Mouse (Mus musculus) embryonic facial prominence, embryonic 12.5 days (tissue): ENCODE data around the gene Habp2. TPM values are rescaled to one million over a fixed set of nuclear protein-coding genes. Genes with fewer than 3 reads are reported as not detected.

Experiments
- ATAC-seq: fragments of 200-750 bp; cut with Nextera tagmentation; 2 replicates; pipeline ENCODE4 v1.8.0; 2017; ENCODE audit not compliant: insufficient number of reproducible peaks, insufficient read depth, low FRiP score, low TSS enrichment
- H3K27ac ChIP-seq: fragments of 300-500 bp; sonication (generic); 2 replicates; pipeline ENCODE4 v1.5.1; 2016; ENCODE audit warnings: mild to moderate bottlenecking
- H3K27me3 ChIP-seq: fragments of 300-500 bp; sonication (generic); 2 replicates; pipeline ENCODE4 v1.6.1; 2016; ENCODE audit warnings: mild to moderate bottlenecking, moderate library complexity
- H3K36me3 ChIP-seq: fragments of 300-500 bp; sonication (generic); 2 replicates; pipeline ENCODE4 v1.6.1; 2016; ENCODE audit warnings: mild to moderate bottlenecking
- H3K4me1 ChIP-seq: fragments of 300-500 bp; sonication (generic); 2 replicates; pipeline ENCODE4 v1.6.1; 2016
- H3K4me2 ChIP-seq: fragments of 300-500 bp; sonication (generic); replicated peaks from 2 replicates; pipeline ENCODE4 v1.6.1; 2016; ENCODE audit warnings: mild to moderate bottlenecking, moderate library complexity
- H3K4me3 ChIP-seq: fragments of 300-500 bp; sonication (generic); 2 replicates; pipeline ENCODE4 v1.5.1; 2016; ENCODE audit warnings: mild to moderate bottlenecking
- H3K9ac ChIP-seq: fragments of 300-500 bp; sonication (generic); 2 replicates; pipeline ENCODE4 v1.6.1; 2016; ENCODE audit warnings: mild to moderate bottlenecking, moderate library complexity
- H3K9me3 ChIP-seq: fragments of 300-500 bp; sonication (generic); 2 replicates; pipeline ENCODE4 v1.6.1; 2016; ENCODE audit warnings: mild to moderate bottlenecking, moderate library complexity
- WGBS: fragments of 180-500 bp; shearing (Covaris S2); methylation state at CpG from one replicate; pipeline ENCODE4 v1.1.7; 2016; 5-methylcytosine and 5-hydroxymethylcytosine counted together
- polyA plus RNA-seq: library from polyadenylated mRNA; unstranded; fragments of >200 nt; fragmentation: Nextera tagmentation; extraction: Ambion mirVana; gene quantifications from 2 replicates; pipeline ENCODE4 v1.2.1, GENCODE M21; 2016

Gene Habp2
- polyA plus RNA-seq, 1 experiment from 2014 or later = not detected

GRCm38 (mm10) chr19:56272081-56272480 is 14.9 kb upstream of the Habp2 start:
- Histone ChIP-seq H3K27ac (no peak overlapping the region), H3K4me3 (no peak overlapping the region), H3K9me3 (no peaks in the 10 kb centered on the region), H3K9ac (no peak overlapping the region), H3K4me1 (no peaks in the 10 kb centered on the region), H3K27me3 (no peaks in the 10 kb centered on the region), H3K36me3 (no peaks in the 10 kb centered on the region), H3K4me2 (no peak overlapping the region)
- ATAC-seq = no peak
- WGBS = 82% methylated on average over 8 of the region's 8 CpGs

- Histone ChIP-seq H3K9me3 (no peaks in the 10 kb centered on the region), H3K4me1 (no peaks in the 10 kb centered on the region), H3K9ac (no peak overlapping the region), H3K4me2 (no peak overlapping the region), H3K36me3 (no peaks in the 10 kb centered on the region), H3K27ac (no peak overlapping the region), H3K4me3 (no peak overlapping the region), H3K27me3 (no peaks in the 10 kb centered on the region)
- 56% methylated on average over 3 of the region's 3 CpGs for WGBS
- ATAC-seq = no peak
Observed at GRCm38 (mm10) chr19:56277140-56277804, 9.7 kb upstream of the Habp2 start.

DNA sequence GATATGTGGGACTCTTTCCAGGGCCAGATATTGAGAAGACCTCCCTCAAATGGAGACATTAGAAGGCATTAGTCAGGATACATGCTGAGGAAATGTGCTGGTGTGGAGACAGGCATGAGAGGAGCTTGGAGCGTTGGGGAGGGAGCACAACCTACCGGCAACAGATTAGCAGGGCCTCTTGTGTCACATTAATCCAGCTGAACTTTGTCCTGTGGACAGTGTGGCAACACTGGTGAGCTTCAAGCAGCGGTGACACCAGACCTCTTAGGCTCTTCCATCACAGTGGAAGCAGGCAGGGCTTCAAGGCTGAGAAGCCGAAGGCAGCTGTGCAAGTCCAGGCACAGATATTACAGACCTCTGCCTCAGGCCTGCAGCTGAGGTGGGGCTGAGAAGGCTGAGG is 9.0 kb upstream of the Habp2 start:
- WGBS = 85% methylated on average over 4 of the region's 4 CpGs

DNA sequence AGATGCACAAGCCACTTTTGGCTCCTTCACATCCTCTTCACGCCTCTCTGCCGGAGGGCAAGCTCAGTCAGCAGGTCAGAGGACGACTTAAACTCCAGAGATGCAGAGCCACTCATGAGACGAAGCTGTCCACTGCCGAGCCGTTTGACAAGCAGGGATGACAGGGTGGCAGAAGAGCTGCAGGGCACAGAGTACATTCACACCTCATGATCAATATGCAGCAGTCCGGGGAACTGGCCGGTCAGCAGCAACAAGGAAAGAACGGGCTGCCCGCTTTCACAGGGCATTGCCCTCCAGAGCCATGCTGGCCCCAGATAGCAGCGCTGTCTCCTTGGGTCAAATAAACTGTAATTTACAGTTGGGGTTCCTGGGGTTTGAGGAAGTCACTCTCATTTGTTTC is 8.6 kb upstream of the Habp2 start:
- 79% methylated on average over 11 of the region's 11 CpGs for WGBS

More for the DNA sequence above, 9.0 kb upstream of the Habp2 start:
- Histone ChIP-seq H3K27ac (no peak overlapping the region), H3K4me2 (no peak overlapping the region), H3K4me3 (no peak overlapping the region), H3K9ac (no peak overlapping the region), H3K27me3 (no peaks in the 10 kb centered on the region), H3K9me3 (no peaks in the 10 kb centered on the region), H3K36me3 (no peaks in the 10 kb centered on the region), H3K4me1 (no peaks in the 10 kb centered on the region)
- ATAC-seq = no peak

DNA sequence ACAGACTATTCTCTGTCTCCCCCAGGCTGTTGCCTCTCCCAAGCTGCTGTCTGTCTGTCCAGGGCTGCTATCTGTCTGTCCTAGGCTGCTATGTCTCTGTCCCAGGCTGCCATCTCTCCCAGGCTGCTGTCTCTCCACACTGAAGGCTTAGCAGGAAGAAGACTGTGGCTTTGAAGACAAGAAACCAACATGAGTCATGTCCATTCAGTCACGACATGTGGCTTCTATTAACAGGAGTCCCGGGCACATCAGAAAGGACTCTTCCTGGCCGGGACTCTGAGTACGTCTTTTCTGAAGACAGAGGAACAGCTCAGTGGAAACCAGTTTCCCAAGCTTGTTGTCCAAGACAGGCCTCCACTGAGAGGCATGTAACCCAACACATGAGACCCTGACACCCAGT is 1.7 kb upstream of the Habp2 start:
- H3K9me3 ChIP-seq = no peaks in the 10 kb centered on the region
- ATAC-seq = no peak
- no peaks in the 10 kb centered on the region for H3K4me1 ChIP-seq
- no peak overlapping the region for H3K4me2 ChIP-seq
- H3K27ac ChIP-seq = no peak overlapping the region
- H3K27me3 ChIP-seq = no peaks in the 10 kb centered on the region
- H3K9ac ChIP-seq = no peak overlapping the region
- WGBS = 32% methylated on average over 4 of the region's 4 CpGs
- no peak overlapping the region for H3K4me3 ChIP-seq
- H3K36me3 ChIP-seq = no peaks in the 10 kb centered on the region

More for the DNA sequence above, 8.6 kb upstream of the Habp2 start:
- Histone ChIP-seq H3K27me3 (no peaks in the 10 kb centered on the region), H3K4me2 (no peak overlapping the region), H3K9me3 (no peaks in the 10 kb centered on the region), H3K4me1 (no peaks in the 10 kb centered on the region), H3K36me3 (no peaks in the 10 kb centered on the region), H3K9ac (no peak overlapping the region), H3K4me3 (no peak overlapping the region), H3K27ac (no peak overlapping the region)
- no peak for ATAC-seq

DNA sequence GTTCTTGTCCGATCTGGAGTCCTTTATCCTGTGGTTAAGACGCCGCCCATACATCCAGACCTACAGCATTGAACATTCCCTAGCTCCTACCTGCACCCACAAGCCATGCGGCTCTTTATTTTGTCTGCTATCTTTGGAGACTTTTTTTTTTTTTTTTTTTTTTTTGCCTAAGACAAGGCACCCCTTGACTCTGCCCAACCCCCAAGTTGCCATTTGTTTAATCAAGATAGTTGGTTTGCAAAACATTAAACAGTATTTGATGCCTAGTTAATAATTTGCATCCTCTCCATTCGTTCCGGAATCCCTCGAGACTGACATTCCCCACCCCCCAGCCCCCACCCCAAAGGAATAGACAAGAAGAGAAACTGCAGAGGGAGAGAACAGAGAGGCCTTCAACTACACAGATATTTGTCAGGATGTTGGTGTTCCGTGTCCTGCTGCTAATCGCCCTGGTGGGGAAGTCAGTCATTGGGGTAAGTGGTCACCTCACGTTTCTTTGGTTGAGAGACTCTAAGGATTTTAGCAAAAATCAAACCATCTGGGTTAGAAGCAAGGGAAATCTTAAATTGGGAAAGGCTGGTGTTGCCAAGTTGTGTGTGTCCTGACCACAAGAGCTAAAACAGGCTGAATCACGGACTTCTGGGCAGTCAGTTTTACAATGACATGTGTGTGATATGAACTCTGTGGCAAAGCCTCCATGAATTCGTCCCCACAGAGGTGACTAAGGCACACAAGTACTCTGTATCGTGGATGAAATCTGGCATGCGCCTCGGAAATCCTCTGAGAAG is 837 bp downstream of the Habp2 start:
- 77% methylated on average over 15 of the region's 15 CpGs for WGBS
- Histone ChIP-seq H3K36me3 (no peaks in the 10 kb centered on the region), H3K9me3 (no peaks in the 10 kb centered on the region), H3K9ac (no peak overlapping the region), H3K4me3 (no peak overlapping the region), H3K27me3 (no peaks in the 10 kb centered on the region), H3K27ac (no peak overlapping the region), H3K4me1 (0 out of 2 replicates have a peak, but pooled peaks cover 9% of the 10 kb centered on the region), H3K4me2 (no peak overlapping the region)
- ATAC-seq = no peak

DNA sequence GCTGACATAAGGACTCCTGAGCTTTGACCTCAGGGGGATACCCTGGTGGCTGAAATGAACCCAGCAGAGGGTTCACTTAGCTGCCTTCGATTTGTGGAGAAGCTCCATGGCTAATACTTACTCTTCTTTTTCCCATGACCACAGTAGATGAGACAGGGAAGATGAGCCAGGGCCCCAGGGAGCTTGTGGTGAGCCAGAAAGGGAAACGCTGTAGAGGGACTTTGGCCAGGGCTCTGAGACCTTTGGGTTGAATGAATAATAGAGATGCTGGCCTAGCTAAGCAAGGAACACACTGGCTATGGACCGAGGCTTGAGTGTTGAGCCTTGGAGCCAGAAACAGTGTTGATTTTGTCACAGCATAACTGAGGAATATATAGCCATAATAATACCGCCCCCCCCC is 1.5 kb downstream of the Habp2 start:
- no peak overlapping the region for H3K27ac ChIP-seq
- H3K4me1 ChIP-seq = 0 out of 2 replicates have a peak, but pooled peaks cover 9% of the 10 kb centered on the region
- ATAC-seq = no peak
- 84% methylated on average over 4 of the region's 4 CpGs for WGBS
- no peaks in the 10 kb centered on the region for H3K9me3 ChIP-seq
- H3K4me3 ChIP-seq = no peak overlapping the region
- H3K4me2 ChIP-seq = no peak overlapping the region
- no peaks in the 10 kb centered on the region for H3K27me3 ChIP-seq
- no peak overlapping the region for H3K9ac ChIP-seq
- no peaks in the 10 kb centered on the region for H3K36me3 ChIP-seq

DNA sequence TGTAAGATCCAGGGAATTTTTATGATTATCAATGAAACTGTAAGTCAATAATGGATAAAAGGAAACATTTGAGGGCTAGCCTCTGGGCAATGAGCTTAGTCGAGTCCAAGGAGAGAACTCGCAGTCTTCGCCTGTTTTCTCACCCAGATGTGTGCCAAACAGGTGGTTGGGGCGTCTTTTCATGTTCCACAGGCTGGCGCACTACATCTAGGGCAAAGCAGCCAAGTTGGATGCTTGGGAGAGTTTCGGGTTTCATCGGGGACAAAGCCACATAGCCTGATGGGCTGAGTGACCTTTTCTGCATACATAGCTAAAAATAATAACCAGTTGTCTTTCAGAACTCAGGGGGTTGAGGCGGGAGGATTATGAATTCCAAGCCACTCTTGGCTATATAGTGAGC is 2.7 kb downstream of the Habp2 start:
- H3K9ac ChIP-seq = no peak overlapping the region
- H3K4me3 ChIP-seq = no peak overlapping the region
- no peaks in the 10 kb centered on the region for H3K9me3 ChIP-seq
- ATAC-seq = no peak
- peaks cover 9% of the 10 kb centered on the region; the same call in 1 of the 2 replicates for H3K4me1 ChIP-seq
- H3K4me2 ChIP-seq = no peak overlapping the region
- no peak overlapping the region for H3K27ac ChIP-seq
- 78% methylated on average over 8 of the region's 8 CpGs for WGBS
- H3K27me3 ChIP-seq = no peaks in the 10 kb centered on the region
- no peaks in the 10 kb centered on the region for H3K36me3 ChIP-seq

- no peak overlapping the region for H3K9ac ChIP-seq
- H3K27me3 ChIP-seq = 0 out of 2 replicates have a peak, but pooled peaks cover 4% of the 10 kb centered on the region
- peaks cover 13% of the 10 kb centered on the region for H3K4me1 ChIP-seq
- ATAC-seq = no peak
- no peaks in the 10 kb centered on the region for H3K36me3 ChIP-seq
- H3K9me3 ChIP-seq = no peaks in the 10 kb centered on the region
- no peak overlapping the region for H3K27ac ChIP-seq
- no peak overlapping the region for H3K4me3 ChIP-seq
- 59% methylated on average over 6 of the region's 6 CpGs for WGBS
- no peak overlapping the region for H3K4me2 ChIP-seq
Observed at GRCm38 (mm10) chr19:56291898-56292297, 5.0 kb downstream of the Habp2 start.

- 69% methylated on average over 9 of the region's 9 CpGs for WGBS
- Histone ChIP-seq H3K4me1 (peaks cover 13% of the 10 kb centered on the region), H3K9me3 (no peaks in the 10 kb centered on the region), H3K27ac (no peak overlapping the region), H3K36me3 (no peaks in the 10 kb centered on the region), H3K27me3 (0 out of 2 replicates have a peak, but pooled peaks cover 4% of the 10 kb centered on the region), H3K4me3 (no peak overlapping the region), H3K9ac (no peak overlapping the region), H3K4me2 (no peak overlapping the region)
- ATAC-seq = no peak
Observed at GRCm38 (mm10) chr19:56292335-56292734, 5.4 kb downstream of the Habp2 start.

DNA sequence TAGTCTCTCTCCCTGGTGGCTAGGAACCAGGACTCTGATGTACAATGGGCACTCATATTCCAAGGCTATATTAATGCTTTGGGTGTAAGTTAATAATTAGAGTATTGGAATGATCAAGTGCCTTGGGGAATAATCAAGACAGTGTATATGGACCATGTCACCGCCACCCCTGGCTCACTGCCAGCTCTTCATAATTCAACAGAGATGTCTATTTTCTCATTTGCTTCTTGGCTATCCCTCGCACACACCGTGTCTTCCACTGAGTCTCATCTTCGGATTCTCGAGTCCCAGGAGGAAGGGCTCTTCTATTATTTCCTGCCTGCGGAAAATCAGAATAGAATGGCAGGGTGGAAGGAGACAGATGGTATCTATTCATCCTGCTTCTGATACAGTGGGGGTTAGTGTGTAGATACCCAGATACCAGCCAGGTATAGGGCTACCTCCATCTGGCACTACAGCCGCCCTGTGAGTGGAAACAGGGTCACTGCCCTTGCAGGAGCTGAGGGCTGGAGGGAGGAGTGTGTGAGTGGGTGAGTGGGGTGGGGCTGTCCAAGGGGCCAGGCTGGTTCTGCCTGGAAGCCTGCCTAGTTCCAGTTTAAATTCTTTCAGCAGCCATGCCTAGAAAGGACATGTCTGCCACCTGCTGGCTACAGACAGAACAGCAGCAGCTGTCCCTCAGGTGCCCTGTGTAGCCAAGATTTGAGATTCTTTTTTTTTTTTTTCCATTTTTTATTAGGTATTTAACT is 7.9 kb downstream of the Habp2 start:
- no peak overlapping the region for H3K4me2 ChIP-seq
- WGBS = 58% methylated on average over 7 of the region's 7 CpGs
- no peaks in the 10 kb centered on the region for H3K9me3 ChIP-seq
- H3K36me3 ChIP-seq = no peaks in the 10 kb centered on the region
- no peak overlapping the region for H3K4me3 ChIP-seq
- H3K4me1 ChIP-seq = peaks cover 13% of the 10 kb centered on the region
- 0 out of 2 replicates have a peak, but pooled peaks cover 4% of the 10 kb centered on the region for H3K27me3 ChIP-seq
- ATAC-seq = peak; percentile 64; the same call in 1 of the 2 replicates
- H3K27ac ChIP-seq = no peak overlapping the region
- H3K9ac ChIP-seq = no peak overlapping the region
